Mouse (Mus musculus) frontal cortex, postnatal 10 days (tissue): ENCODE measurements at regions not wholly inside any gene's neighbourhood (a gene's known extent, or its start where the extent isn't known, plus 50 kb on each side); places are given as distances from the start of the nearest gene placed in this dataset.
A peak's percentile ranks its signal among the peaks of the same experiment; 100 is the strongest.

ENCODE experiments used
- DNase-seq, 2 experiments: peaks; one replicate each; pipeline ENCODE4 v3.0.0; 2022; ENCODE audit warnings: low spot score in 2 of 2, mixed read lengths in 1 of 2

GRCm38 (mm10) chr9:74342176-74342575, 232.0 kb downstream of the Wdr72 start:
- DNase-seq = no peak

DNA sequence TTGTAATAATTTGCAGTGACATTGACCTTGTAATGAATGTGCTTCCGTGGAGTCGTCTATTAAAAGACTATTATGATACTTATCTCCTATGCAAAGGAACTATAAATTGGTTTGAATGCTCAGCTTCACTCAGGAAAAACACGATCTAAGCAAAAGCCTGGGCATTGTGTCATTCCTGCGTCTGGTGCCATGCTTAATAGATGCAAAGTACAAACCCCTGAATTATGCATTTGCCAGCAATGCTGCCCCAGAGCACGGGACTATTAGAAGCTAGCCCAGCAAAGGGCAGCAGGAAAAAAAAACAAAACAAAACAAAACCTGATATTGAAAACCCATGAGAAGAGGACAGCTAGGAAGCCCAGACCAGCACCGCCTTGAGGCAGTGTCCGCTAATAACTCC, 234.9 kb downstream of the Wdr72 start:
- DNase-seq = no peak

GRCm38 (mm10) chr9:74348776-74349175, 238.6 kb downstream of the Wdr72 start:
- DNase-seq = no peak

DNA sequence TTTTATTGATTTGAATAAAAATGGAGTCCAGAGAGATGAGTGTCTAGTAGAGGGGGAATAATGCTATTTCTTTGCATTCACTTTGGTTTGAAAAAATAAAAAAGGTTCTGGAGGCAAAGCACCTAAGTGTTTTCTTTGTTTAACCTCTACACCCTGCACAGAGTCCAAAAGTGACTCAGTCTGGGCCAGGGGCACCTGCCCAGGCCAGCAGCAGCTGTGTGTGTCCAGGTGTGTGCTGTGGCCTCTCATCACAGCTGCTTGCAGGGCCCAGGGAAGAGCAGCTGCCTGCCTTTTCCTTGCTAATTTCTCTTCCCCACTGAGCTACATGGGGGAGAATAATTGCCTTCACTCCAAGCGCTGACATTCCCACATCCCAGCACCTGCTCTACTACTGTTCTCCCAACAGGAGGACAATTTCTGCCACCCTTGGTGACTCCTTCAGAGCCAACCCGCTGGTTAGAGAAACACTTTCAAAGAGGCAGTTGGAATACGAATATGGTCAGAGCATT, 255.8 kb downstream of the Wdr72 start:
- no peak for DNase-seq

GRCm38 (mm10) chr9:74376191-74376590, 266.0 kb downstream of the Wdr72 start:
- DNase-seq = no peak

GRCm38 (mm10) chr9:74377204-74377603, 267.0 kb downstream of the Wdr72 start:
- DNase-seq = no peak

DNA sequence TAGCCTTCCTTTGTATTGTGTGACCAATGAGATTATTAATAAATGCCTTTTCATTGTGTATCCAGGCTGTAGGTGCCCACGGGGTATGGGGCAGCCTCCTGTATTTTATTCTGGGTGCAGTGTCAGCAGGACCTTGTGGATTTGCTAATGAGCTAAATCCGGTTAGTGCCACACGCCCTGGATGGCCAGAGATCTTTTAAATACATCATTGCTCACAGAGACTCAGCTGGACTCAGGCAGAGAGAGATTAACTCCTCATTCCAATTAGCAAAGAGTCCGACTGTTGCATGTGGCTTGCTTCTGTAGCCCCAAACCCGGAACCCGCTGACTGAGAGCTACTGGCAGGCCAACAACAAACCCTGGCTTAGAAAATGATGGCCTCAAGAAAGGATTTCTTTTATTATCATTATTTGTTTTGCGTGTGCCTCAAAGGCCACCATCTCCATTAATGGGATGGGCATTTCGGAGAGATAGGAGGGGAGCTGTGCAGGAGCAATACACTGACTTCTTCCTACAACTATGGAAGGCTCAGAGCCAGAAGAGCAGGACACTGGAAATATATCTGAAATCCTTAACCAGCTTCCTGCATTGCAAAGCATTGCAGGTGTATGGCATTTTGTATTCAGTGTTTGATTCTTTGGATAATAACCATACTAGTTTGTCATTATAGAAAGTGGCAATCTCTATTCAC, 274.2 kb downstream of the Wdr72 start:
- no peak for DNase-seq

DNA sequence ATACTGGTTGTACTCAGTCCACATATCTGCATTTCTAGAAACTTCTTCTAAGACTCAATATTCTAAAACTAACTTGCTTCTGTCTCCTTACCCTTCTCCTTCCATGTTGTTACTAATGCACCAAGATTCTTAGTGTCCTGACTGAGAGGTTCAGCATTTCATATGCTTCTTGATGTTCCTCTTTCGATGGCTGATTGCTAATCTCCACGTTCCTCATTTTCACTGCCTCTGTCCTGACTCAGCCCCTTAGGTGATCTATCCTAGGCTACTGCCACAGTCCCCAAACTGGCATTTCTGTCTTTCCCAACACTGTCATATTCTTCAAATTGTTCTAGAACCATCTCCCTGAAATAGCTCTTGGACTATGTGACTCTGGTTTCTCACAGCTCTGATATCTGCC, 315.4 kb downstream of the Wdr72 start:
- DNase-seq = no peak

DNA sequence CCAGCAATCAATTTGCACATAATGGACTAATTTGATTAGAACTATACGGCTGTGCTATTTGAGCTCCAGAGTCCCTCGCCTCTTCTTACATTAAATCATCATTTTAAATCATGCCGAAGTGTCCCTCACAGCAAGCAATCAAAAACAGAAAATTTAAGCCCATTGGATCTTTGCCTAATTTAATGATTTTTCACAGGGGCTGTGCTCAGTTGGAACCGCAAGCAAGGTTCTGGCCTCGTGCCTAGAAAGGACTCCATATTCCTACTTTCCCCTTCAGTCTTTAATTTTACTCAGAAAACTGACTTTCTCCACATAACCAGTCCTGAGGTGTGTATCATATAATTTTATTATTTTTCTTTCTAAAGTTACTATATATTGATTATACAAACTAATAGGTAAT, 339.8 kb downstream of the Wdr72 start:
- no peak for DNase-seq

DNA sequence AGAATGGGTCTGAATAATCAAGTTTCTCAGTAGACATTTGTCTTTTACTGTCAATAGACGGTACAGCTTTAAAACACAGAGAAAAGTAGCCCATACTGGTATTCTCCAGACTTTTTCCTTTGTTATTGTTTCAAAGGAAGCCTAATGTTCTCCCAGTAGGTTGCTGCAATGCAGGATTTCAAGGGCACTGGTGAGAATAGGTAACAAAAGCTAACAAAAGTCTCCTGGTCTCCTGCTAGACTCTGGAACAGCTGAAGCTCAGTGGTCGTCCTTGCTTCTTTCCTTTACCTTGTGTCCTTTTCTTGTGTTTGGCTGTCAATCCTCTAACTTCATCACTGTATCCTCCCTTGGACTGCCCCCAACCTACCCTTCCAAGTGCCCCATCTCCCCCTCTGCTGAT, 350.9 kb downstream of the Wdr72 start:
- DNase-seq = no peak

DNA sequence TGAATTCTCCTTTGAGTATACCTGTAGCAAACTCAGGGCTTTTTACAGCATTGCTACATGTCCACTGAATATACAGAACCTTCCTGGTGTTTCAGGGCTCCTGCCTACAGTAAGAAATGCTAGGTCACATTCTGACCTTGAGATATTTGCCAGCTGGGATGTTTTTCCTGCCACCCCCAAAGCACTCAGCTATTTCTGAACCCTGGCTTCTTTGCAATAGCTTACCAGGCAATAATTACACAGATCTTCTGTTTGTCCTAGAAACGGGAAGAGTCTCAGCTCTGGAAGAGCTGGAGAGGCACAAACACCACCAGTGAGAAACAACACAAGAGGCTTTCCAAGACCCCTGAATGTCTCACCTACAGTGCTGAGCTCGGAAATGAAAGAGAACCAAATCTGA, 366.7 kb downstream of the Wdr72 start:
- no peak for DNase-seq

DNA sequence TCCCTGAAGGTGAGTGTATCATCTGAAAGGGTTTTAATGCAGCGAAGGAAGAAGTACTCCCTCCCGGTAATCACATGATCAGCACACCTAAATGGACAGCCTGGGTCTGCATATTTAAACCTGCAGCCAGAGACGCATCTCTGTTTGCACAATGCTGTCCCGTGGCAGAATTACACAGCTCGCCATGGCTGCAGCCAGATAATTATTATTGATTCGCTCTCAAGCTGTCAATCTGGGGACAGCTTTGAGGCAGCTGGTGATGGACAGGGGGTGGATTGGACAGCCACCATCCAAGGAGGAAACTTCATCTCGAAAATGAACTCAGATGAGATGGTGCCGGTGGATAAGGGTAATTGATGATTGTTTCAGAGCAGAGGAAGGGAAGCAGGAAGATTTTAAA, 369.1 kb downstream of the Wdr72 start:
- no peak for DNase-seq

GRCm38 (mm10) chr9:74513887-74514286, 347.8 kb upstream of the Onecut1 start:
- no peak for DNase-seq

- DNase-seq = no peak
These were observed 333.2 kb upstream of the Onecut1 start for GRCm38 (mm10) chr9:74528550-74528949.

DNA sequence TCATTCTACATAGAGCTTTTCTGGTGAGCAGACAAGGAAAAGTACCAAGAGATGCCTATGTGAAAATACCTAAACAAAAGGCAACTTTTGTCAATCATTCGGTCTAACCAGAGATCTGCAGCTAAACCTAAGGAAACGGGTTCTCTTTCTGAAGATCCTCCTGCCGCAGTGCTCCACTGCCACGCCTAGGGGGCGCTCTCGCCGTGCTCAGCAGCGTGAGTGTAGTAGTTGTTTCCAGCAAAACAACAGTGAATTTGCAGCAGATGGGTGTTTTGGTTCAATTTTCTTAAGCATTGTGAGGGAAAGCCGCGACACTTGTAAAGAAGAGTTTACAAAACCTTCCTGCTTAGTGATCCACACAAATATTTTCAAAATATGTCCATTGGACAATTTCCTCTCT, 331.4 kb upstream of the Onecut1 start:
- DNase-seq = peak; percentile 8 to 67

DNA sequence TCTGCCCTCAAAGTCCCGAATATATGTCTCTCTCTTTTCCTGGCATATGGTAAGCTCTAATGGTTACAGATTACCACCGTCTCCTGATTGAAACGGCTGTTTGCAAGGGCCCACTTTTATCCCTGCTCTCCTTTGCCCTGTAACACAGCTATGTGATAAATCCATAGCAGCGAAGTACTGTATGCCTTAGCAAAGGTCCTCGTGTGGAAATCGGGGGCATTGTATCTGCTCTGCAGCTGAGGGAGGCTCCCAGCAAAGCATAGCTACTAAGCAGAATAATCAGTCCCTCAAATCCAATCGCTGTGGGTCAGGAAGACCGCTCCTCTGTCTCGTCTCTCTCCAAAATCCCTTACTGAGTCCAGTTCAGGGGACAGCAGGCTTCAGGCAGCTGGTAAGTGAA, 331.0 kb upstream of the Onecut1 start:
- no peak for DNase-seq

DNA sequence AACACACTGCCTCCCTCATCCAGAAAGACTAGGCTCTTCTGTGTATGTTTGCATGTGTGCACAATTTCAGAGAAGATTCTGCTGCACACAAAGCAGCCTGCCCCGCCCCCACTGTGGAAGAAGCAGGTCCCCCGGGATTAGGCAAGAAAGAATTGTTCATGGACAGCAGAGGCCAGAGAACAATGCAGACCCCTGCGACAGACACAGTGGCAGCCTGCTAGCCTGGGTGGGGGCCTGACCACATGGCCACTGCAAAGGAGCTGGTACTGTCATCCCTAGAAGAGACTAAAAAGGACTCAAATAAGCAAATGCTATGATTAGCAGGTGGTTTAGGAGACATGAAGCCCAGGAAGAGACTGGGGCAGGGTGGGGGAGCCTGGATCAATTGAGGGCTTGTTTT, 329.7 kb upstream of the Onecut1 start:
- DNase-seq = no peak

DNA sequence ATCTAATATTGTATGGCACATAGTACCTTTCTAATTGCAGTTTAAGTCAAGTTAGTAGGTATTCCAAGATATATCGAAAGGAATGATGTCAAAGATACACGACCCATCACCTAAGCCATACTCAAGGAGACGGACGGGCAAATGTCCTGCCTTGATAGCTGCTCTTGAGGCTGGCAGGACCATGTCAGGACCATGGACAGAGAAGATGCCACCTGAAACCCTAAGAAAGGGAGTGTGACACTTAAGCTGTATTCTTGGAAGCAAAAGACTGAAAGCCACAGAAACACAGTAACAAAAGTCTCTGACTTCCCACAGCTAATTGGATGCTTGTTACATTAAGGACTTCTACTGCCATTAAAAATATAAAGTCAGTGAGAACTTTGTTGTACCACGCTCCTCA, 326.7 kb upstream of the Onecut1 start:
- no peak for DNase-seq

GRCm38 (mm10) chr9:74556116-74556515, 305.6 kb upstream of the Onecut1 start:
- no peak for DNase-seq

GRCm38 (mm10) chr9:74592757-74593156, 269.0 kb upstream of the Onecut1 start:
- no peak for DNase-seq

DNA sequence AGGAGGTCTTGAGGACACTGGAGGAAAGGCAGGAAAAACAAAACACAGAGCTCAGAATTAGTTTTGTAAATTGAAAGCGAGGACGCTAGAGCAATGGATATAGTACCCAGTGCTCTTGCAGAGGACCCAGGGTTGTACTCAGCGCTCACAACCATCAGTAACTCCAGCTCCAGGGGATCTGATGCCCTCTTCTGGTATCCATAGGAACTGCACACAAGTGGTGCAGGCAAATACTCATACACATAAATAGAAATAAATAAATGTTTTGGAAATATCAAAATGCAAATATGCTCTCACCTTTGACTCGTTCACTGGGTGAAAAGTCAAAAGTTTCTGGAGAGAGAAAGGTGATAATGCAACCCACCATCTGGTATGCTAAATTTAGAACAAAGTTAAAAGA, 267.8 kb upstream of the Onecut1 start:
- DNase-seq = no peak

DNA sequence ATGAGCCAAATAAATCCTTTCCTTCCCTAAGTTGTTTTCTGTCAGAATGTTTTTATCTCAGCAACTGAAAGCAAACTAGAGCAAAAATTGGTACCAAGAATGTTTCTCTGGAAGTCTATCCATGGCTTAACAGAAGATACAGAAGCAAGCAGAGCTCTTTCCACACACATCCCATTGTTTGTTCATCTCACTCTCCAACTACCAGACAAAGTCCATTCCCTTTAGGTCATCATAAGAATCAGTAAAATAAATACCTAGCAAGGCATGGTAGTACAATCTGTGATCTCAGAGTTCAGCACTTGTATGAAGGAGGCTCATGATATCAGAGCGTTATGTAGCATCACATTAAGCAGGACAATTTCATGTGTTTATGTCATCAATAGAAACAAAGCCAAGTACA, 257.3 kb upstream of the Onecut1 start:
- no peak for DNase-seq

- DNase-seq = no peak
These were observed 239.8 kb upstream of the Onecut1 start for GRCm38 (mm10) chr9:74621957-74622356.

DNA sequence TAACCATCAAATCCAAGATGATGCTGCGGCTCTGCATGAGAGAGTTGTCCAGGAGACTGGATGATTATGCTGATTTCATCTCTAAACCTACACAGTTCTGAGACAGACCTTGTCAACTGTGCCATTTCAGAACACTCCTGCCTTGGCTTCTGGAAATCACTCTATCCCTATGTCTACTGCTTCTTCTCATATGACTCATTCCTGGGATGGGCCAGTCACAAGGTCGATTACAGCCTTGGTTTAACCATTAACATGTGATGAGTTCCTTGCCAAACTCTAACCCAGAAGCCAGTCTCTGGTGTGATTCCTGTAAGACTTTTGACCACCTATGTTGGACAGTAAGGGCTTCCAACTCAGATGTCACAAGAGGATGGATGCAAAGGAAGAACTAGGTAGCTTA, 216.3 kb upstream of the Onecut1 start:
- no peak for DNase-seq
